Mouse (Mus musculus) lung, postnatal 25 days (tissue): Measurements from ENCODE around the gene Cd320.
"Not testable (repeated sequence)": the region's sequence is repeated elsewhere in the genome, so short reads cannot be mapped to it uniquely, and the experiment has no call there.

ENCODE experiments used
- DNase-seq: peaks from one replicate; pipeline ENCODE4 v3.0.0; 2022; ENCODE audit warnings: low spot score

Gene Cd320

DNA sequence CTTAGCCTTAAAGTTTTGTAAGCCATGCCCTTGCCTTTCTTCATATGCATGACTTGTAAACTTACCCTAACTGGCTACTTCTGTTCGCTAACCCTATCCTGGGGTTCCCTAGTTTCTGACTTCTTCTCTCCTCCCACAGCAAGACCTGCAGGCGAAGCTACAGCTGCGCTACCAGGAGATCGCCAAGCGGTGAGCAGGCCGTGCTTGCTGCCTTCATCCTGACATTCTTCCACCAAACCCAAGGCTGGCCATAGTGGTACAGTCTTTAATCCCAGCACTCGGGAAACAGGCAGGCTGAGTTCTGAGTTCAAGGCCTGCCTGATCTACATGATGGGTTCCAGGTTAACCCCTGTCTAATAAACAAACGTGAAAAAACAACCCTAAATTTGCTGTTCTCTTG is 17.4 kb upstream of the Cd320 start:
- DNase-seq, result no peak

DNA sequence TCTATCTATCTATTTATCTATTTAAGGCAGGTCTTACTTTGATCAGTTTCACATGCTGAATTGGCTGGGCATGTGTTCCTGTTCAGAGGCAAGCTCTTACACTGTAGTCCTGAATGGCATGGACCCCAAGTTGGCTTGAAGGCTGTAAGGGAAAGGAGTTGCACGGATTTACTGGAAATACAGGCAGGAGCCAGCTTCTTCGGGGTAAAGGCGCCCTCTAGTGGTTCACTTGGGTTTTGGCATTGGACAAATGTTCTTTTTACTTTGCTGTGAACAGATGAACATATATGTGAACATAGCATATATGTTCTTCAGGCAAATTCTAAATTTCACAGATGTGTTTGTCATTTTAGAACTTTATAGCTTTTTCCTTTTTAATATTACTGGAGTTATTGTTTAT is 16.0 kb upstream of the Cd320 start:
- peak; percentile 83 for DNase-seq

DNA sequence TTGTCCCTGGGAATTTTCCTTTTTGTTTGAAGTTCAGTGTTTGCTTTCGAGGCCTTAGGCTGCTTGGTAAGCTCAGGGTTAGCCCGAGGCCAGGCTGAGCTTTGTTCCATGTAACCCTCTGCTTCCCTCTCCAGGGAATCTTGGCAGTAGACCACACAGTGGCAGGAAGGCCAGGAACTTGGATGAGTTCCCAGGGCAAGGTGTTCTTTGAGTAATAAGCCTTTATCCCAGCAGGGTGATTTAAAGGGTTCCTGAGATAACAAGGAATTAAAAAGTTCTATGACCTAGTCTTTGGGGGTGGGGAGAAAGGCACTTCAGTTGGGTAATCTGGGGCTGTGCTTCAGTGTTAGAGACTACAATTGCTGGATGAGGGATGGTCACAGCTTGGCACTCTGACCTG is 14.0 kb upstream of the Cd320 start:
- peak; percentile 92 for DNase-seq

DNA sequence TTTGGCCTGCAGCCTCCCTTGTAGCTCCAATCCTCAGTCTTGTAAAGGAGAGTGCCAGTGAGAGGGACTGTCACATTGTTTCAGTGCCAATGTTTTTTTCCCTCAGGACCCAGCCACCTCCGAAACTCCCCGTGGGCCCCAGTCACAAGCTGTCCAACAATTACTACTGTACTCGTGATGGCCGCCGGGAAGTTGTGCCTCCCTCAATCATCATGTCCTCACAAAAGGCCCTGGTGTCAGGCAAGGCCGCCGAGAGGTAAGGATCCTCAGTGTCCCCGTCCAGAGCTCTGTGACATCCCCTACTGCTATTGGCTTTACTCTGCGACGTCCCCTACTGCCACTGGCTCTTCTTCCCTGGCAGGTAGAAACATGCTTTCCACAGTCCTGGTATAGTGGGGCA is 13.3 kb upstream of the Cd320 start:
- no peak for DNase-seq

DNA sequence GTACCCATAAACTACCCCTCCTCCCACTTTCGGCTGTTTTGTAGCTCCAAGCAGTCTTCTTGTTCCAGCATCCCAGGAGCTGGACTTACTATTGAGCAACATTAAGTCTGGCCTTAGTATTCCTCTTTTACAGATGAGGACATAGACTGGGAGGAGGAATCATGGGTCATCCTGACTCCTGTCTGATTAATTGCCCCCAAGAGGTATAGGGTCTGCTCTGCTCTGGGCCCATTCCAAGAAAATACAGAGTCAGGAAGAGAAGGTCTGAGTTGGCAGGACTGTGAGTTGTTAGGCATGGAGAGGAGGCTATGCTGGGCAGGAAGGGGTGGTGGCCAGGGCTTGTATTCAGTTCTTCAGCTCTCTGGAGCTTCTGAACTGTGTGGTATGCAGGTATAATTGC is 1.3 kb downstream of the Cd320 start:
- DNase-seq, result no peak

DNA sequence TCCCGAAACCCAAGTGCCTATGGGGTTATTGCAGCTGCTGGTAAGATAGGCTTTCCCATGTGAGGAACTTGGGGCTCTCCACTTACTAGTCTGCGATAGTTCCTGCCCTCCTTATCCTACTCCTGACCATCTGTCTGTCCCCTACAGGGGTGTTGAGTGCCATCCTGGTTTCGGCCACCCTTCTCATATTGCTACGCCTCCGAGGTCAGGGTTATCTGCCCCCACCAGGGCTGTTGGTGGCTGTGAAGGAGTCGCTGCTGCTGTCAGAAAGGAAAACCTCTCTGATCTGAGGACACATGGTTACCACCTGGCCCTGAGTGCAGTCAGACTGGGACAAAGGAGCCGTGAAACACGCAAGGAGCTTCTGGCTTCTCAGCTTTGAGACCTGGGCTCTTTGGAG is 5.2 kb downstream of the Cd320 start:
- no peak for DNase-seq

DNA sequence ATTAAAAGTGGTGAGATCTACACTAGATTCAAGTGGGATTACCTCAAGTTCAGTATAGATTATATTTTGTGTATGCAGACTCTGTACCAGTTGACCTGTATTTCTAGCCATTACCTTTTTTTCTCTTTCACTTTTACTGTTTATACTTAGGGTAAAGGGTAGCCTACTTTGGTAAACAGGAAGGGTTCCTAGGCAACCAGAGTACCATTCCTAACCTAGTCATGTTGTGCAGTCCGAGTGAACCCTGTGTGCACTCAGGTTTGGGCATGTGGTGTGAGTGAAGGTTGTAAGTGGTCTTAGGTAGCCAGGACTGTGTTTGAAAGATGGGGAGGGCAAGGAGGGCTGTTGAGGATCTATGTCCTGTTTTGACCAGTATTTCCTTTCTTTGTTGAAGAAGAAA is 8.4 kb downstream of the Cd320 start:
- no peak for DNase-seq

DNA sequence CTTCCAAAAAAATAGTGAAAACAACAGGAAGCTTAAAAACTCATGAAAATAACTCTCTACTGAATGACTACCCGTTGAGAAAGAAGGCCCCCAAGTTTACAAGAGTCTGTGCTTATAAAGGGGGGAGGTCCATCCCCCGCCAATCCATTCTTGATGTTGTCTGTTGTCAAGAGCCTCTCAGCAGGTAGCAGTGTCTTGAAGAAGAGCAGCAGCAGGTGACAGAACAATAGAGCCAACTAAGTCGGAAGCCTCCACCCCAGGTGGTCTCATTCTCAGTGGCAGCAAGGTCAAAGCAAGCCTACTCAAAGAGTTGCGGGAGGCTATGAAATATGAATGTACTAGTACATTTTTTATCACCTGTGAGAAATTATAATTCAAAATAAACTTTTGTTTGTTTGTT is 14.9 kb downstream of the Cd320 start:
- no peak for DNase-seq

DNA sequence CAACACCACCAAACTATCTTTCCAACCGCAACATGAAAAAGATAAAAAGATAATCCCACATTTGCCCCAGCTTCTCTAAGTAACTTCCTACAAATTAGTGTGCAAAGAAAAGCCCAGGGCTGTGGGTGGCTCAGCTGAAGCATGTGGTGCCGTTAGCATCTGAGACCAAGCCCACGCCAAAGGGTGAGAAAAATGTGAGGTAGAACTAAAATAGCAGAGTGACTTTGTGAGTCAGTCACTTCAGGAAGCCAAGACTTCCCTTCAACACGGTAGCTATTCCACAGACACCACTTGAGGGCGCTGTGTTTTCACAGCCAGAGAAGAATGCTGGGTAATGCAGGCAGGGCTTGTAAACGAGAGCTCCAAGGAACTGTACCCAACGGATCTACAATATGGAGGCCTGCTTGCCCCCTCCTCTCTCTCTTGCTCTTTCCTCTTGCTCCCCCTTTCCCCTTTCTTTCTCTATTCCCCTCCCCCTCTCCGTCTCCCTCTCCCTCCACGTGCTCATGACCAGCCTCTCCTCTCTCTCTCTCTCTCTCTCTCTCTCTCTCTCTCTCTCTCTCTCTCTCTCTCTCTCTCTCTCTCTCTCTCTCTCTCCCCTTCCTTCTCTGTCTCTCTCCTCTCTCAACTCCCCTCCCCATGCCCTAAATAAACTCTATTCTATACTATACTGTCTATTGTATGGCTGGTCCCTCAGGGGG is 22.6 kb downstream of the Cd320 start:
- peak; percentile 60 for DNase-seq

DNA sequence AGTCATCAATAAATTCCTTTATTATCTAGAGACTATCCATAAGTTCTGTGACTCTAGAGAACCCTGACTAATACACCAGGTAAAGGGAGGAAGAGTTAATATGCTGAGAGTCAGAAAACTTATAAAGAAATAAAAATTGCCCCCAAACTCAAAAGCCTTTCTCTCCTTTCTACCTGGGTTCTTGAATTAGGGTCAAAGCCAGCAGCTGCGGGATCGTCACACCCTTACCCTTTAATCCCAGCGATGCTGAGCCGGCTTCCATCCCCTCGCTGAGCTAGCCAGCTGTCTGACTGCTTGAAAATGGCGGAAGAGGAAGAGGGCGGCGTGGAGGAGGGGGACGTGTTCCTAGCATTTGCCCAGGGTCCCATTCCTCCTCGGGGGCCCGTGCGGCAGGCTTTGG is 30.6 kb downstream of the Cd320 start, which contains the start of gene Gm7029:
Gene Gm7029 (plus strand): TSS at position 301 of the 400 bp plus-strand sequence.
- not testable (repeated sequence) for DNase-seq

DNA sequence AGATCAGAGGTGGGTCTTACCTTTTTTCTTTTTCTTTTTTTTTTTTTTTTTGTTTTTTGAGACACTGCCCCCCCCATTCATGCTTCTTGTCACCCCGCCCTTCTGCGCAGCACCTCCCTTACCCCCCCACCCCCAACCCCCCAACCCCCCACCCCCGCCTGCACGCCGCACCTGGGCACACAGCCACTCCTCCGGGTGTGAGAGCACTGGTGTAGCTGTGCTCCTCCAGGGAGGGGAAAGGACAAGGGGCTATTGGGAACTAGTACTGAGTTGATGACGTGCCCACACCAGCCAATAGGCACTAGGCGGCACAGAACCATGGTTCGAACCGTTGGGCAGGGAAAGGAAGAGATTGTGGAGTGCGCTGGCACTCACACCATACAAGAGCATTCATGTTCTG is 31.5 kb downstream of the Cd320 start:
- DNase-seq, result no peak

DNA sequence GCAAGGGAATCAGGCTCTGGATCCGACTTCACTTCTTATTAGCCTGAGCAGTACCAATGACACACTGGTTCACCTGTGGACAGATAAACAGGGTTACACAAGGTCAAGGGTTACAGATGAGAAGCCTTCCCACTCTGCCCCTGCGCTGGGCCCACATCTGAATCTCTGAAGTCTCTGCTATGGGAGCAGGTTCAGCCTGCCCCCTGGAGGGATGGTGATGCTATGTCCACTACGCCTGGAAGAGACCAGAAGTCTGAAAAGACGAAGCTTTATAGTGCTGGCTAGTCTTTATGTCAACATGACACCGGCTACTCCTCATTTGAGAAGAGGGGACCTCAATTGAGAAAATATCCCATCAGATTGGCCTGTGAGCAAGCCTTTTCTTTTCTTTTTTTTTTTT is 32.9 kb downstream of the Cd320 start:
- not testable (repeated sequence) for DNase-seq

DNA sequence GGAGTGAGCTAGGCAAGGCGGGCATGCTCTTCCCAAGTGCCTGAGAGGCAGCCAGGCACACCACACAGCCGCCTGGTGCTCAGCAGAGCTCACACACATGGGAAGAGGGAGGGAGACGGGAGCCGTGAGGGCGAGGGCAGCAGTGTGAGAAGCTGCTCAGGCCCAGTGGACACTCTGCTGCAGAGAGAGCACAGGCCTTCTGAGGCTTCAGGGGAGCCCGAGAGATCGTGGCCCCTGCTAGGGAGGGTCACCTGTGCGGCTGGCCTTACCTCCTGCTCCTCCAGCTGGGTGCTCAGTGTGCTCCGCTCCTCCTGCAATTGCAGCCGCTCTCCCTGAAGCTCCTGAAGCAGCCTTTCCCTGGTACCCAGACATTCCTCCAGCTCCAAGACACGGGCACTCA is 41.4 kb downstream of the Cd320 start:
- DNase-seq, result not testable (repeated sequence)

DNA sequence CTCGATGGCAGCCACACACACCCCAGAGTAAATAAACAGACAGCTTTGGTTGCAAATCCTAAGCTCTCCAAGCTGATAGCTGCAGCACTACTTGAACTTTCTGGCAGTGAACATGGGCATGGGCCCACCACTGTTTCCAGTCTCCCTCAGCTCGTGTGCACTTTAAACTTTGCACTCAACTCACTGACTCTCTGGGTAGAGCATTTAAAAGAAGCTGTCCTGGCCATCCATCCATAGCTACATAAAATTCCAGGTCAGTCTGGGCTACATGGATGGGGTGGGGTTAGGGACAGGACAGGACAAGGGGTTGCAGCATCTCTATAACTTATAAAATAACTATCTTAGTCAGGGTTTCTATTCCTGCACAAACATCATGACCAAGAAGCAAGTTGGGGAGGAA is 44.9 kb downstream of the Cd320 start:
- not testable (repeated sequence) for DNase-seq

DNA sequence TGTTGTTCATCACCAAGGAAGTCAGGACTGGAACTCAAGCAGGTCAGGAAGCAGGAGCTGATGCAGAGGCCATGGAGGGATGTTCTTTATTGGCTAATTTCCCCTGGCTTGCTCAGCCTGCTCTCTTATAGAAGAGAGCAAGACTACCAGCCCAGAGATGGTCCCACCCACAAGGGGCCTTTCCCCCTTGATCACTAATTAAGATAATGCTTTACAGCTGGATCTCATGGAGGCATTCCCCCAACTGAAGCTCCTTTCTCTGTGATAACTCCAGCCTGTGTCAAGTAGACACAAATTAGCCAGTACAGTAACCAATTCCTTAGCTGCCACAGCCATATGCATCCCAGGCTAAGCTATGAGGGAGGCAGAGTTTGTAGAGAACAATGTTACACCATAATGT is 45.3 kb downstream of the Cd320 start:
- DNase-seq, result not testable (repeated sequence)

DNA sequence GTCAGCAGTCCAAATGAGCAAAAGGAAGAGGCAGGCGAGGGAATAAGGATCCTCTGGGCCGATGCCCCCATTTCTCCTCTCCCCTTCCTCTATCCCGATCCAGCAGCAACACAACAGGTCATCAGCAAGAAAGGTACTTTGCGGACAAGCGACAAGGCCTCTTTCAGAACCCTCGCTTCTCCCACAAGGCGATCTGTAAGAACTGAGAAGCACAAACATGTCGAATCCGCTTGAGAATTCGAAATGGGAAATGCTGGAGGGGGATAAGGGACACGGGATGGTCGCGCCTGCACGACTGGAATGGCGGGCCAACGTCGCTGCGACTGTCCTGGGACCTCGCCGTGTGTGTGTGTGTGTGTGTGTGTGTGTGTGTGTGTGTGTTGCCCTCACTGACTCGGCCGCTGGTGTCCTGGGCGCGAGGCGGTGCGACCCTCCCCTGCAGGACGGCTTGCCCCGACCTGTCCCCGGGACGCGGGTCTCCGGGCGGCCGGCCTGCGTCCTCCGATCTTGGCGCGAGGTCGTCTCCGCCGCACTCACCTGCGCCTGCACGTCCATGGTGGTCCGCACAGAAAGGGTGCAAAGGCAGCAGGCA is 47.1 kb downstream of the Cd320 start:
- DNase-seq, result not testable (repeated sequence)

DNA sequence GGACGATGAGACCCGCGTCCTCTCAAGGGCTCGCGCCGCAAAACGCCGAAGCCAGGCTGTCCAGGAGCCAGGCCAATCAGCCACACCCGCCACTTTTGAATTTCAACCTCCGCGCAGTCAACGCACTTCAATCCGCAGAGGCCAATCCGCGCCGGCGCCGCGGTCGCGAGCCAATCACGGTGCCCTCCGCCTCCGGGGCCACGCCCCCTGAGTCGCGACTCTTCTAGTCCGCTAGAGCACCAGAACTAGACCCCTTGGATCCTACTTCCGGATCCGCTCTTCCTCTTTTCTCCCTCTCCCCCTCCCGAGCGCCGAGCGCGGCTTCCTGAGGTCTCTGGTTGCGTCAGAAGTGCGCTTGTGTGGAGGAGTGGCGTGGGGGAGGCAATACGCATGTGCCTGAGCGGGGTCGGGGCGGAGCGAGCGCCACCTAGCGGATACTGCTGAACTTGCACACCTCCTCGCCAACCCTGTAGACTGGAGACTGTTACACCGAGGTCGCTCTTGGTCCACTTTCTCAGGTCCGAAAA is 47.7 kb downstream of the Cd320 start, which contains the start of gene Kifc1:
Gene Kifc1 (minus strand): TSS at position 129 of the 527 bp plus-strand sequence.
- DNase-seq, result peak; percentile 100

DNA sequence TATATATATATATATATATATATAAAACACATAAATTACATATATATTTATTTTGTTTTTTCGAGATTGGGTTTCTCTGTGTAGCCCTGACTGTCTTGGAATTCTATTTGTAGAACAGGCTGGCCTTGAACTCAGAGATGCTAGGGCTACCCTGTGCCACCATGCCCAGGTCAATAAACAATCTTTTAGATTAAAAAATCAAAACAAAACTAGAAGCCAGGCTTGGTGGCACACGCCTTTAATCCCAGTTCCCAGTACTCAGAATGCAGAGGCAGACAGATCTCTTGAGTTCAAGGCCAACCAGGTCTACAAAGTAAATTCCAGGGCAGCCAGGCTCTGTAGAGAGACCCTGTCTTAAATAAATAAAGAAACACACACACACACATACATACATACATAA is 48.5 kb downstream of the Cd320 start:
- DNase-seq, result no peak

DNA sequence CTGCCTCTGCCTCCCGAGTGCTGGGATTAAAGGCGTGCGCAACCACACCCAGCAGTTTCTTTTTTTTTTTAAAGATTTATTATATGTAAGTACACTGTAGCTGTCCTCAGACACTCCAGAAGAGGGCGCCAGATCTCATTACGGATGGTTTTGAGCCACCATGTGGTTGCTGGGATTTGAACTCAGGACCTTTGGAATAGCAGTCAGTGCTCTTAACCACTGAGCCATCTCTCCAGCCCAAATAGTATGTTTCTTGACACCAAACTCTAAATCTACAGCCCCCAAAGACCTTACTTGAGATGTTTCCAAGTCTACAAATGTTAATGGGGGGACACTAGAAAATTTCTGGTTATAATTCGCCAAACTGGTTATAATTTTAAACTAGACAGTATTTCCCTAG is 49.0 kb downstream of the Cd320 start:
- not testable (repeated sequence) for DNase-seq

DNA sequence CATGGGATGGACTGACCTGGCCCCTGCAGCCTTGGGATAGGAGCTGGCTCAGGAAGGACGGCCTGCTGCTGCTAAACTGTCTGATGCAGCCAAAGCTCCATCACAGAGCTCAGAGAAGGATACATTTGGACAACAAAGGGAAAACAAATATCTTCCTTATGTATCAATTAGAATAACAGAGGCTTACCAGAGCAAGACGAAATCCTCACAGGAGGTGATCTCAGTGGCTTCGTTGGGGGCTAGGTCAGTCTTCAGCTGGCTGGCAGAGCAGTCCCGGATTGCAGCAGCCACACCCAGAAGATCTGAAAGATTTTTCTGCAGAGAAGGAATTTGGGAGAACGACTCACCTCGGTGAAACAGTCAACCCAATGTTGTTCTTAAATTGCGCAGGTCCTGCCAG is 49.5 kb downstream of the Cd320 start:
- DNase-seq, result no peak

DNA sequence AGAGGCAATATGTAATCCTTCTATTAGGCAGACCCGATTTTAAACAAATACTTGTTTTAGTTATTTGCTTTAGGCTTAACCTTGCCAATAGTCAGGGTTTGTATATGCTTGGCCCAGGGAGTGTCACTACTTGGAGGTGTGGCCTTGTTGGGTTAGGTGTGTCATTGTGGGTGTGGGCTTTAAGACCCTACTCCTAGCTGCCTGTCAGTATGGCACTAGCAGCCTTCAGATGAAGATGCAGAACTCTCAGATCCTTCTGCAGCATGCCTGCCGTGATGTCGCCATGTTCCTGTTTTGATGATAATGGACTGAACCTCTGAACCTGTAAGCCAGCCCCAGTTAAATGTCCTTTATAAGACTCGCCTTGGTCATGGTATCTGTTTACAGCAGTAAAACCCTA is 50.1 kb downstream of the Cd320 start:
- not testable (repeated sequence) for DNase-seq

DNA sequence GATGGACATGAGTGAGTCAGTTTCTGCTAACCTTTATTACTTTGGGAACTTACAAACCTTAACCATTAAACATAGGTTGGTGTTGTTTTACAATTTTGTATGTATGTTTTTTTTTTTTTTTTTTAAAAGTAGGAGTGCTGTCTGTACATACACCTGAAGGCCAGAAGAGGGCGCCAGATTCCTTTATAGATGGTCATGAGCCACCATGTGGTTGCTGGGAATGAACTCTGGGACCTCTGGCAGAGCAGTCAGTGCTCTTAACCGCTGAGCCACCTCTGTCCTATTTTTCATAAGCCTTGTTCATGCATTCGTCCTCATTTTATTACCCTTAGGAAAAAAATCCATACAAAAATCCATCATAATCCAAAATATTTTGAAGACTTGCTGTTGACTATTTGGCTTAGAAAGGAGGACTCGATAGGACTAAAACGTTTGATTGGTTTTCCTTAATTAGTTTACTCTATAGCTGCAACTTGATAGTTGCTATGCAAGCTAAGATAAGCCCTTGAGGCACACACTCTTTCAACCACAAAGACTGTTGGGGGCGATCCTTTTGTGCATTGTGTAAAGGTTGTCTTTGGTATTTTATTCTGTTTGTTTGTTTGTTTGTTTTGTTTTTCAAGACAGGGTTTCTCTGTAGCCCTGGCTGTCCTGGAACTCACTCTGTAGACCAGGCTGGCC is 54.4 kb downstream of the Cd320 start:
- peak; percentile 48 for DNase-seq

DNA sequence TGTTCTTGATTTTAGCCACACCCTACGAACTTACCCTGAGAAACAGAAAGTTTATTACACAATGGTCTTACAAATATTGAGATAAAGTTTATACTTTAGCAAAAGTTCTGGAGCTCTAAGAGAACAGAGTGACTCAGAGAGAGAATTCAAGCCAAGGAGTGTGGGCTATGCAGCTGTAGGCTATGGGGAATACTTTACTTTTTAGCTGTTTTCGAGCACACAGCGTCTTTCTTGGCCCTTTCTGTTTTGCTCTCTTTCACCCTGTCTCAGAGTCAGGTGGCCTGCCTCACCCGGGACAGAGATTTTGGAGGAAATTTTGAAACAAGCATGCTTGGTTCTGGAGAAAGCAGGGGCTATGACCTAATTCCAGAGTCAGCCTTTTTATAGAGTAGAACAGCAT is 55.3 kb downstream of the Cd320 start:
- DNase-seq, result not testable (repeated sequence)
